8 mouse cellular contexts compared by ENCODE assay signal in the genomic region with DNA sequence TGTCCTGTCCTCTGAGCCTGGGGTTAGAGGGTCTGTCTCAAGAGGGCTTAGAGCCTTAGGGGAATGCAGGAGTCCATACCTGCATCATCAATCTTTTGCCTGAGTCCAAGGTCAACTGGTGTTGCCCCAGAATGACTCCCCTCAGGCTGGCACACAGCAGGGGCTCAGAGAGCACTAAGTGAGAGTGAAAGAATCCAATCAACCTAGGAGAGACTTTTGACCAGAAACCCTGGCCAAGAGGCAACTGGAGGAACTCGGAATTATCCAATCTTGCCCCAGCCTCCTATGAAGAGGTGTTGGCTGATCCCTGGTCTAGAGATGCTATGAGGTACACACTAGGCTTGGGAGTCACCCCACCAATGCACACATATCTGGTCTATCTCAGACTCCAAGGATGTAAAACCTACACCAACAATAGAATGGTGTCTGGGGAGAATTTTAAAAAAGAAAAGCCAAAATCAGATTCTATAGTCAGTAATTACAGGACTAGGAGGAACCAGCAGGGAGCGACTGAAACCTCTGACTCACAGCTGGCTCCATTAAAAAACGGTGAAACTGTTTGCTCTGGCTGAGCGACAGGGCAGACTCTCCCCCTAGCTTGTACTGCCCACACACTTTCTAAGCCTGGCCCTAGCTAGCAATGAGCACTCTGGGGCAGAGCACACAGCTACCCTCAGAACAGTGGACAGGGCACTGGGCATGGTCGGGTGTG. TPM values are rescaled to one million over a fixed set of nuclear protein-coding genes. Genes with fewer than 3 reads are reported as not detected.
DNase-seq lines count a peak whose midpoint lies in the region; ATAC-seq lines count a peak whose summit lies in the region.

No protein-coding gene starts in this region.

- 0 out of 2 replicates have a peak overlapping the region, but pooled peaks have one; percentile 47 for H3K27ac ChIP-seq in liver, embryonic 13.5 days
- no peak overlapping the region for H3K27ac ChIP-seq in liver, embryonic 12.5 days
- H3K27ac ChIP-seq in embryonic facial prominence, embryonic 12.5 days: peak overlapping the region; percentile 66
- H3K27ac ChIP-seq in liver, embryonic 16.5 days (ENCODE audit: low read length): peak overlapping the region; percentile 45

- H3K36me3 ChIP-seq in liver, embryonic 13.5 days: peaks cover 25% of the 10 kb centered on the region
- H3K36me3 ChIP-seq in liver, embryonic 12.5 days: peaks cover 43% of the 10 kb centered on the region
- H3K36me3 ChIP-seq in embryonic facial prominence, embryonic 12.5 days: 0 out of 2 replicates have a peak, but pooled peaks cover 3% of the 10 kb centered on the region
- H3K36me3 ChIP-seq in liver, embryonic 16.5 days (ENCODE audit: control insufficient read depth, insufficient read depth): no peaks in the 10 kb centered on the region

- peaks cover 85% of the 10 kb centered on the region for H3K4me1 ChIP-seq in liver, embryonic 13.5 days (replicated peaks)
- H3K4me1 ChIP-seq in liver, embryonic 12.5 days: peaks cover 90% of the 10 kb centered on the region
- H3K4me1 ChIP-seq in embryonic facial prominence, embryonic 12.5 days: peaks cover 35% of the 10 kb centered on the region
- peaks cover 41% of the 10 kb centered on the region for H3K4me1 ChIP-seq in liver, embryonic 16.5 days (ENCODE audit: control insufficient read depth, low read depth, low read length)

- 69% methylated on average over 5 of the region's 5 CpGs for WGBS in liver, embryonic 13.5 days (ENCODE audit: insufficient replicate concordance)
- 63% methylated on average over 5 of the region's 5 CpGs for WGBS in liver, embryonic 12.5 days (ENCODE audit: insufficient replicate concordance)
- 52% methylated on average over 5 of the region's 5 CpGs for WGBS in embryonic facial prominence, embryonic 12.5 days
- 49% methylated on average over 5 of the region's 5 CpGs for WGBS in liver, embryonic 16.5 days (ENCODE audit: insufficient replicate concordance)

- no peak overlapping the region for H3K4me3 ChIP-seq in liver, embryonic 13.5 days (replicated peaks)
- no peak overlapping the region for H3K4me3 ChIP-seq in liver, embryonic 12.5 days
- H3K4me3 ChIP-seq in embryonic facial prominence, embryonic 12.5 days: no peak overlapping the region
- no peak overlapping the region for H3K4me3 ChIP-seq in liver, embryonic 16.5 days (ENCODE audit: low read depth, low read length)

- no peaks in the 10 kb centered on the region for H3K9me3 ChIP-seq in liver, embryonic 13.5 days (replicated peaks)
- H3K9me3 ChIP-seq in liver, embryonic 12.5 days (replicated peaks): no peaks in the 10 kb centered on the region
- no peaks in the 10 kb centered on the region for H3K9me3 ChIP-seq in embryonic facial prominence, embryonic 12.5 days
- H3K9me3 ChIP-seq in liver, embryonic 16.5 days (replicated peaks; ENCODE audit: control insufficient read depth, low read length): no peaks in the 10 kb centered on the region

- H3K9ac ChIP-seq in liver, embryonic 13.5 days: no peak overlapping the region
- no peak overlapping the region for H3K9ac ChIP-seq in liver, embryonic 12.5 days
- no peak overlapping the region for H3K9ac ChIP-seq in embryonic facial prominence, embryonic 12.5 days
- H3K9ac ChIP-seq in liver, embryonic 16.5 days (ENCODE audit: low read depth, low read length): no peak overlapping the region

- ATAC-seq in frontal cortex, adult (ENCODE audit: low TSS enrichment): peak; percentile 44; the same call in 1 of the 2 replicates
- 0 out of 2 replicates have a peak, but pooled peaks have one; percentile 33 for ATAC-seq in liver, embryonic 13.5 days (ENCODE audit: low read depth)
- no peak for ATAC-seq in liver, embryonic 12.5 days
- no peak for ATAC-seq in embryonic facial prominence, embryonic 12.5 days (ENCODE audit: insufficient number of reproducible peaks, insufficient read depth, low FRiP score, low TSS enrichment)
- peak; percentile 51 for ATAC-seq in liver, embryonic 16.5 days (ENCODE audit: low read depth)
- ATAC-seq in cerebellum, adult (ENCODE audit: insufficient number of reproducible peaks, low FRiP score, low TSS enrichment): no peak

- no peaks in the 10 kb centered on the region for H3K27me3 ChIP-seq in liver, embryonic 13.5 days
- no peaks in the 10 kb centered on the region for H3K27me3 ChIP-seq in liver, embryonic 12.5 days (replicated peaks)
- H3K27me3 ChIP-seq in embryonic facial prominence, embryonic 12.5 days: no peaks in the 10 kb centered on the region
- no peaks in the 10 kb centered on the region for H3K27me3 ChIP-seq in liver, embryonic 16.5 days (ENCODE audit: control insufficient read depth, insufficient read depth, low read depth, low read length)

- DNase-seq in frontal cortex, postnatal 36 days (ENCODE audit: low spot score in 2 of 2): no peak
- DNase-seq in liver, embryonic 13.5 days: no peak
- no peak for DNase-seq in urinary bladder, postnatal 36 days (ENCODE audit: low spot score in 2 of 2)

- no peak overlapping the region for H3K4me2 ChIP-seq in liver, embryonic 13.5 days
- H3K4me2 ChIP-seq in liver, embryonic 12.5 days: no peak overlapping the region
- no peak overlapping the region for H3K4me2 ChIP-seq in embryonic facial prominence, embryonic 12.5 days (replicated peaks)
- no peak overlapping the region for H3K4me2 ChIP-seq in liver, embryonic 16.5 days (ENCODE audit: low read depth, low read length)

RNA-seq across cellular contexts. Expression of a gene that starts 31.7 kb away (rescaled TPM):
- 116 and 131 TPM in 2 replicates for polyA plus RNA-seq in liver, embryonic 13.5 days (2015; fragmentation: Nextera tagmentation; extraction: Ambion mirVana)
- polyA plus RNA-seq in liver, embryonic 12.5 days (2016; fragmentation: Nextera tagmentation; extraction: Ambion mirVana): 165 and 166 TPM in 2 replicates
- 233 and 253 TPM in 2 replicates for polyA plus RNA-seq in embryonic facial prominence, embryonic 12.5 days (2016; fragmentation: Nextera tagmentation; extraction: Ambion mirVana)
- 130 and 137 TPM in 2 replicates for polyA plus RNA-seq in liver, embryonic 16.5 days (2015; fragmentation: Nextera tagmentation; extraction: Ambion mirVana)

RNA-seq across cellular contexts. Expression of a gene that starts 49.3 kb away (rescaled TPM):
- polyA plus RNA-seq in liver, embryonic 13.5 days (2015; fragmentation: Nextera tagmentation; extraction: Ambion mirVana): 0.09 and 0.13 TPM in 2 replicates
- 0.12 and 0.13 TPM in 2 replicates for polyA plus RNA-seq in liver, embryonic 12.5 days (2016; fragmentation: Nextera tagmentation; extraction: Ambion mirVana)
- 0.26 and 0.36 TPM in 2 replicates for polyA plus RNA-seq in embryonic facial prominence, embryonic 12.5 days (2016; fragmentation: Nextera tagmentation; extraction: Ambion mirVana)
- 0.09 and 0.12 TPM in 2 replicates for polyA plus RNA-seq in liver, embryonic 16.5 days (2015; fragmentation: Nextera tagmentation; extraction: Ambion mirVana)

RNA-seq across cellular contexts. Expression of a gene that starts 51.2 kb away (rescaled TPM):
- polyA plus RNA-seq in liver, embryonic 13.5 days (2015; fragmentation: Nextera tagmentation; extraction: Ambion mirVana): 294 and 308 TPM in 2 replicates
- polyA plus RNA-seq in liver, embryonic 12.5 days (2016; fragmentation: Nextera tagmentation; extraction: Ambion mirVana): 325 and 336 TPM in 2 replicates
- polyA plus RNA-seq in embryonic facial prominence, embryonic 12.5 days (2016; fragmentation: Nextera tagmentation; extraction: Ambion mirVana): 392 and 419 TPM in 2 replicates
- polyA plus RNA-seq in liver, embryonic 16.5 days (2015; fragmentation: Nextera tagmentation; extraction: Ambion mirVana): 195 and 205 TPM in 2 replicates

RNA-seq across cellular contexts. Expression of a gene that starts 51.4 kb away (rescaled TPM):
- 27.4 and 29.1 TPM in 2 replicates for polyA plus RNA-seq in liver, embryonic 13.5 days (2015; fragmentation: Nextera tagmentation; extraction: Ambion mirVana)
- polyA plus RNA-seq in liver, embryonic 12.5 days (2016; fragmentation: Nextera tagmentation; extraction: Ambion mirVana): 33.3 and 35.0 TPM in 2 replicates
- polyA plus RNA-seq in embryonic facial prominence, embryonic 12.5 days (2016; fragmentation: Nextera tagmentation; extraction: Ambion mirVana): 6.7 and 9.3 TPM in 2 replicates
- 28.3 and 30.2 TPM in 2 replicates for polyA plus RNA-seq in liver, embryonic 16.5 days (2015; fragmentation: Nextera tagmentation; extraction: Ambion mirVana)

Comparison
In these comparisons a context has a peak if more than half of its experiments do, and no peak if none do; other contexts are left out.
1. ATAC-seq: peak in frontal cortex, adult (single experiment), liver, embryonic 13.5 days (single experiment) and liver, embryonic 16.5 days (single experiment); none in liver, embryonic 12.5 days (single experiment), embryonic facial prominence, embryonic 12.5 days (single experiment) and cerebellum, adult (single experiment).